Mouse (Mus musculus) G1E (cell line): ENCODE measurements around the gene Micu1. TPM values are rescaled to one million over a fixed set of nuclear protein-coding genes. Genes with fewer than 3 reads are reported as not detected.

Source experiments
- ATAC-seq: 2 replicates; pipeline ENCODE4 v1.8.0; 2016; ENCODE audit warnings: mild to moderate bottlenecking; ENCODE audit not compliant: insufficient number of reproducible peaks, poor library complexity, low FRiP score, severe bottlenecking; ENCODE audit errors: extremely low read depth
- DNase-seq: peaks from one replicate; pipeline ENCODE4 v3.0.0; 2012; ENCODE audit warnings: low spot score
- H3K27me3 ChIP-seq: 2 replicates; pipeline ENCODE4 v1.6.1; 2012; ENCODE audit warnings: mild to moderate bottlenecking, low read length, inconsistent platforms; ENCODE audit not compliant: insufficient read depth
- H3K36me3 ChIP-seq: replicated peaks from 2 replicates; pipeline ENCODE3; 2012; ENCODE audit warnings: mild to moderate bottlenecking, inconsistent platforms
- H3K4me1 ChIP-seq: 2 replicates; pipeline ENCODE4 v1.6.1; 2012; ENCODE audit warnings: low read depth, low read length, inconsistent platforms, mixed read lengths; ENCODE audit not compliant: insufficient read depth
- H3K4me3 ChIP-seq: 2 replicates; pipeline ENCODE4 v1.5.1; 2012; ENCODE audit warnings: low read depth, mild to moderate bottlenecking, inconsistent platforms, low read length, moderate library complexity, mixed read lengths
- H3K9me3 ChIP-seq: replicated peaks from 2 replicates; pipeline ENCODE4 v1.6.1; 2012; ENCODE audit warnings: inconsistent platforms
- CTCF ChIP-seq: IDR thresholded peaks from 2 replicates; pipeline ENCODE4 v1.5.1; 2012; ENCODE audit warnings: low read depth, low read length, inconsistent platforms, mixed read lengths
- GATA1 ChIP-seq: IDR thresholded peaks from 2 replicates; pipeline ENCODE4 v1.6.1; 2012; ENCODE audit warnings: borderline replicate concordance, low read length, inconsistent platforms, mixed read lengths
- GATA2 ChIP-seq: IDR thresholded peaks from 2 replicates; pipeline ENCODE4 v1.6.1; 2012; ENCODE audit warnings: low read depth, low read length, inconsistent platforms, borderline replicate concordance
- POLR2AphosphoS5 ChIP-seq: IDR thresholded peaks from 2 replicates; pipeline ENCODE4 v1.6.1; 2012; ENCODE audit warnings: low read depth, low read length, inconsistent platforms; ENCODE audit not compliant: insufficient replicate concordance
- TAL1 ChIP-seq: conservative IDR thresholded peaks from 2 replicates; pipeline ENCODE4 v1.6.1; 2012; ENCODE audit warnings: low read depth, low read length, inconsistent platforms, mixed read lengths
- polyA plus RNA-seq: library from polyadenylated mRNA; stranded (reverse); fragments of >175 nt; gene quantifications from 2 replicates; pipeline ENCODE4 v1.2.3, GENCODE M21; 2012
- total RNA-seq, 2 experiments: library from RNA; stranded (forward) in 1 of 2; stranded (reverse) in 1 of 2; fragments of 200-1000 nt in 1 of 2; fragments of >200 nt in 1 of 2; fragmentation: Nextera tagmentation in 1 of 2; gene quantifications; 2 replicates each; pipeline ENCODE4 v1.2.3; 2014 to 2017

The Micu1 gene
- total and polyA plus RNA-seq, 3 experiments: 7.9 to 37.4 (median 24.5) TPM

GRCm38 (mm10) chr10:59729842-59730241, 27.6 kb downstream of the Micu1 start:
- H3K4me3 ChIP-seq: no peak overlapping the region
- ATAC-seq (no peak), DNase-seq (no peak)
- TF ChIP-seq POLR2AphosphoS5 (no peak), GATA2 (no peak)
- H3K27me3 ChIP-seq: no peaks in the 10 kb centered on the region
- no peaks in the 10 kb centered on the region for H3K4me1 ChIP-seq
- H3K36me3 ChIP-seq: peaks cover 32% of the 10 kb centered on the region
- H3K9me3 ChIP-seq: no peaks in the 10 kb centered on the region

DNA sequence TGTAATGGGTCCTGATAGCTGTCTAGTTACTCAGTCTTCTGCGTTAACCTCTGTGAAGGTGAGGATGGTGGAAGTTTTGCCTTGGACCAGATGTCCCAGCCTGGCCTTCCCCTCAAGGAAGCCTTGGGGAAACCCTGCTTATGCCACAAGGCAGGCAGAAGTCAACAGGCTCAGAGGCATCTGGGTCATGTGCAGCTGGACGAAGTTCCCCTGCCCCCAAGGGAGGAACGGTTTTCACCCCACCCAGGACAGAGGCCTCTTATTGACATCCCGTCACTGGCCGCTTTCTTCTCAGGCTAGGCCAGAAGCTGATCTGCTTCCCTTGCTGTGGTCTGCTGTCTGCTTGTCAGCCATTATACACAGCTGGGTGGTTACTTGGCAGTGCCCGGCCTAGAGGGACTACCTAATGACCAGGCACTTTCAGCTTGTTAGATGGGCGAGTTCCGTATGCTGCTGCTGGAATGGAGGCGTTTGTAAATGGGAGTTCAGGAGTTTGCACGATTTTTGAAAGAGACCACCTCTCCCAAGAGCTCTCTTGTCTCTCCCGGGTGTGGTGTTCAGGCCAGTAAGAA, 33.8 kb downstream of the Micu1 start:
- Histone ChIP-seq H3K4me1 (peaks cover 3% of the 10 kb centered on the region; the same call in 1 of the 2 replicates), H3K9me3 (no peaks in the 10 kb centered on the region), H3K36me3 (peaks cover 31% of the 10 kb centered on the region), H3K27me3 (no peaks in the 10 kb centered on the region), H3K4me3 (no peak overlapping the region)
- DNase-seq (no peak), ATAC-seq (no peak)
- TF ChIP-seq GATA2 (no peak), POLR2AphosphoS5 (no peak), GATA1 (no peak), CTCF (no peak), TAL1 (no peak)

DNA sequence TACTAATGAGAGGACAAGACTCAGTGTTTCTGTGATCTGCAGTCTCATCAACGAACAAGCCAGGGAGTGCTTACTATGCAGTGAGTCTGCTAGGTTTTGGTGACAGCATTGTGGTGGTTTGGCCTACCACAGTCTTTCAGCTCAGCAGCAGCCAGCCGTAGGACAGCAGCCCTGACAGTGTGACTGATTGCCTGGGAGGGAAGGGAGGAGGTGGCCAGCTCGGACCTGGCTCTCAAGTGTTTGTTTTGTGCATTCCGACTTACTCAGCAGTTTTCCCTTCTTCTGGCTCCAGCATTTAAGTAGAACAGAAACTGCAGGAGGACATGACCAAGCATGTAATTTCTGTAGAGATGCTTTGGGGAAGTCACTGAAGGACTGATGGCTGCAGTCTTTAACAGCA, 39.2 kb downstream of the Micu1 start:
- Histone ChIP-seq H3K4me3 (no peak overlapping the region), H3K9me3 (no peaks in the 10 kb centered on the region), H3K4me1 (peaks cover 3% of the 10 kb centered on the region; the same call in 1 of the 2 replicates), H3K27me3 (no peaks in the 10 kb centered on the region), H3K36me3 (peaks cover 25% of the 10 kb centered on the region)
- no peak for TF ChIP-seq GATA2
- no peak for TF ChIP-seq TAL1
- TF ChIP-seq GATA1: no peak
- DNase-seq: no peak
- no peak for ATAC-seq

GRCm38 (mm10) chr10:59743397-59743796, 41.1 kb downstream of the Micu1 start:
- peaks cover 28% of the 10 kb centered on the region for H3K36me3 ChIP-seq
- no peak for TF ChIP-seq GATA2
- no peak for TF ChIP-seq CTCF
- TF ChIP-seq TAL1: no peak
- no peak for TF ChIP-seq POLR2AphosphoS5
- no peak for TF ChIP-seq GATA1

GRCm38 (mm10) chr10:59743969-59744368, 41.7 kb downstream of the Micu1 start:
- DNase-seq (no peak), ATAC-seq (no peak)
- Histone ChIP-seq H3K9me3 (no peaks in the 10 kb centered on the region), H3K4me3 (no peak overlapping the region), H3K27me3 (no peaks in the 10 kb centered on the region), H3K4me1 (no peaks in the 10 kb centered on the region), H3K36me3 (peaks cover 28% of the 10 kb centered on the region)
- TF ChIP-seq POLR2AphosphoS5: no peak
- no peak for TF ChIP-seq GATA2
- no peak for TF ChIP-seq CTCF
- TF ChIP-seq TAL1: no peak
- no peak for TF ChIP-seq GATA1

More at GRCm38 (mm10) chr10:59743397-59743796, 41.1 kb downstream of the Micu1 start:
- ATAC-seq: no peak
- Histone ChIP-seq H3K4me1 (no peaks in the 10 kb centered on the region), H3K4me3 (no peak overlapping the region), H3K9me3 (no peaks in the 10 kb centered on the region), H3K27me3 (no peaks in the 10 kb centered on the region)
- no peak for DNase-seq

DNA sequence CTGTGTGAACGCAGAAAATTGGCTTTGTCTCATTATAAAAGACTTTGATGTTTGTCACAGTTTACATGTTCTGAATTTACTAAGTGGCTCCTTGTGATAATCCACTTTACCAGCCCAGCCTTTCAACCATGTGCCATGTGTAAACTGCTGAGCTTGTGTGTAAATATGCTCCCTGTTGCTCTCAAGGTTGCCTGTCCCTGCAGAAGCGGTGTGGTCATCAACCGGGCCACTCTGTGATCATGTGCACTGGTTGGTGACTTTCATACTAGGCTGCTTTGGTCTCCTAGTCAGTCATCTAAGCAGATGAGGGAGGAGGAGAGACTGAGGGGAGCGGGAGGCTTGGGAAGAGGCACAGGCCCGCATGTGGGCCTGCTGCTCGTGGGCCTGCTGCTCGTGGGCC, 45.1 kb downstream of the Micu1 start:
- Histone ChIP-seq H3K4me3 (no peak overlapping the region), H3K36me3 (peaks cover 21% of the 10 kb centered on the region), H3K27me3 (no peaks in the 10 kb centered on the region), H3K9me3 (no peaks in the 10 kb centered on the region), H3K4me1 (no peaks in the 10 kb centered on the region)
- ATAC-seq (no peak), DNase-seq (no peak)
- TF ChIP-seq TAL1 (no peak), GATA2 (no peak), POLR2AphosphoS5 (no peak), CTCF (no peak), GATA1 (no peak)
